Mouse (Mus musculus) bone marrow macrophage, adult 2 months (primary cell): ENCODE measurements around the gene Taok3.

Experiments
- CTCF ChIP-seq: IDR thresholded peaks from 2 replicates; pipeline ENCODE4 v1.5.1; 2012; ENCODE audit warnings: low read depth, mild to moderate bottlenecking, low read length, moderate library complexity
- POLR2A ChIP-seq: IDR thresholded peaks from 2 replicates; pipeline ENCODE4 v1.6.1; 2012; ENCODE audit warnings: mild to moderate bottlenecking, low read depth, low read length, borderline replicate concordance

GRCm38 (mm10) chr5:117277784-117278183 lies 157.9 kb downstream of the Taok3 start:
- TF ChIP-seq POLR2A (no peak), CTCF (no peak)
